8 mouse cellular contexts compared by ENCODE assay signal in genomic region chr14:30455801-30456595, GRCm38 (mm10). TPM values are rescaled to one million over a fixed set of nuclear protein-coding genes. Genes with fewer than 3 reads are reported as not detected.
DNase-seq lines count a peak whose midpoint lies in the region; ATAC-seq lines count a peak whose summit lies in the region.

No protein-coding gene starts in this region.

- H3K27ac ChIP-seq in kidney, embryonic 16.5 days (ENCODE audit: low read length) = no peak overlapping the region
- no peak overlapping the region for H3K27ac ChIP-seq in intestine, embryonic 14.5 days (ENCODE audit: low read depth)
- H3K27ac ChIP-seq in neural tube, embryonic 15.5 days (replicated peaks) = no peak overlapping the region

- H3K27me3 ChIP-seq in kidney, embryonic 16.5 days (ENCODE audit: insufficient read depth, low read length) = no peaks in the 10 kb centered on the region
- 0 out of 2 replicates have a peak, but pooled peaks cover 4% of the 10 kb centered on the region for H3K27me3 ChIP-seq in intestine, embryonic 14.5 days (replicated peaks; ENCODE audit: control insufficient read depth, insufficient read depth, low read length)
- H3K27me3 ChIP-seq in neural tube, embryonic 15.5 days (replicated peaks) = no peaks in the 10 kb centered on the region

- DNase-seq in adrenal gland, postnatal 10 days = peak; percentile 17
- no peak for DNase-seq in adrenal gland, adult 8-10 months
- no peak for DNase-seq in kidney, postnatal 4 days
- DNase-seq in intestine, embryonic 14.5 days (ENCODE audit: low spot score) = no peak
- DNase-seq in right cerebral cortex, postnatal 36 days (ENCODE audit: low spot score in 2 of 2) = no peak

- H3K4me1 ChIP-seq in kidney, embryonic 16.5 days (ENCODE audit: insufficient read depth, low read length) = 0 out of 2 replicates have a peak, but pooled peaks cover 11% of the 10 kb centered on the region
- H3K4me1 ChIP-seq in intestine, embryonic 14.5 days (replicated peaks; ENCODE audit: control insufficient read depth, insufficient read depth, low read length) = peaks cover 8% of the 10 kb centered on the region
- H3K4me1 ChIP-seq in neural tube, embryonic 15.5 days = peaks cover 14% of the 10 kb centered on the region

- no peaks in the 10 kb centered on the region for H3K9me3 ChIP-seq in kidney, embryonic 16.5 days (ENCODE audit: low read length)
- no peaks in the 10 kb centered on the region for H3K9me3 ChIP-seq in intestine, embryonic 14.5 days (ENCODE audit: control insufficient read depth, low read length)
- no peaks in the 10 kb centered on the region for H3K9me3 ChIP-seq in neural tube, embryonic 15.5 days (replicated peaks)

- no peak for ATAC-seq in kidney, embryonic 16.5 days (ENCODE audit: low FRiP score, low TSS enrichment)
- ATAC-seq in intestine, embryonic 14.5 days (replicated peaks; ENCODE audit: low FRiP score, low TSS enrichment, low read depth) = no peak
- no peak for ATAC-seq in neural tube, embryonic 15.5 days (ENCODE audit: low FRiP score)
- ATAC-seq in monocyte, adult 5-6 weeks (replicated peaks; ENCODE audit: insufficient number of reproducible peaks, low FRiP score, low TSS enrichment, poor library complexity, severe bottlenecking) = no peak

- 22% methylated on average over 12 of the region's 13 CpGs for WGBS in kidney, embryonic 16.5 days
- WGBS in intestine, embryonic 14.5 days = 15% methylated on average over 13 of the region's 13 CpGs
- 21% methylated on average over 13 of the region's 13 CpGs for WGBS in neural tube, embryonic 15.5 days

- no peak overlapping the region for H3K4me3 ChIP-seq in kidney, embryonic 16.5 days (ENCODE audit: low read length)
- no peak overlapping the region for H3K4me3 ChIP-seq in intestine, embryonic 14.5 days (ENCODE audit: low read depth, low read length)
- H3K4me3 ChIP-seq in neural tube, embryonic 15.5 days (replicated peaks) = no peak overlapping the region

- no peaks in the 10 kb centered on the region for H3K36me3 ChIP-seq in kidney, embryonic 16.5 days (ENCODE audit: insufficient read depth, low read length)
- H3K36me3 ChIP-seq in intestine, embryonic 14.5 days (ENCODE audit: control insufficient read depth, insufficient read depth, low read length) = no peaks in the 10 kb centered on the region
- H3K36me3 ChIP-seq in neural tube, embryonic 15.5 days = no peaks in the 10 kb centered on the region

- 0 out of 2 replicates have a peak overlapping the region, but pooled peaks have one; percentile 26 for H3K9ac ChIP-seq in kidney, embryonic 16.5 days (replicated peaks; ENCODE audit: low read length)
- no peak overlapping the region for H3K9ac ChIP-seq in intestine, embryonic 14.5 days (ENCODE audit: low read length)
- H3K9ac ChIP-seq in neural tube, embryonic 15.5 days (replicated peaks) = no peak overlapping the region

- H3K4me2 ChIP-seq in kidney, embryonic 16.5 days (replicated peaks; ENCODE audit: low read depth, low read length) = peak overlapping the region; percentile 34
- H3K4me2 ChIP-seq in intestine, embryonic 14.5 days (ENCODE audit: low read length) = peak overlapping the region; percentile 20
- peak overlapping the region; percentile 40 for H3K4me2 ChIP-seq in neural tube, embryonic 15.5 days

RNA-seq across cellular contexts. Expression of gene Dcp1a, which starts 23.3 kb away (rescaled TPM):
- 10 to 100 TPM; 20.8 to 24.6 TPM for total RNA-seq in adrenal gland, postnatal 10 days (2021)
- 10 to 100 TPM; 24.0 to 37.6 (median 28.3) TPM for total RNA-seq in adrenal gland, adult 8-10 months (2022)
- polyA plus RNA-seq in kidney, embryonic 16.5 days (2015; fragmentation: Nextera tagmentation; extraction: Ambion mirVana) = 28.3 and 32.1 TPM in 2 replicates
- polyA plus RNA-seq in intestine, embryonic 14.5 days (2014; fragmentation: Nextera tagmentation; extraction: Ambion mirVana) = 25.9 and 29.5 TPM in 2 replicates
- 16.2 and 16.8 TPM in 2 replicates for polyA plus RNA-seq in neural tube, embryonic 15.5 days (2015; fragmentation: Nextera tagmentation; extraction: Ambion mirVana)
- total RNA-seq in monocyte, adult 5-6 weeks (2017) = 17.9 to 41.2 TPM (median 31.6 TPM) in 3 replicates

RNA-seq across cellular contexts. Expression of gene Cacna1d, which starts 35.3 kb away (rescaled TPM):
- total RNA-seq in adrenal gland, postnatal 10 days (2021) = 10 to 100 TPM; 11.5 to 17.3 TPM
- total RNA-seq in adrenal gland, adult 8-10 months (2022) = 10 to 100 TPM; 11.9 to 40.7 (median 22.2) TPM
- polyA plus RNA-seq in kidney, embryonic 16.5 days (2015; fragmentation: Nextera tagmentation; extraction: Ambion mirVana) = 3.0 and 3.3 TPM in 2 replicates
- polyA plus RNA-seq in intestine, embryonic 14.5 days (2014; fragmentation: Nextera tagmentation; extraction: Ambion mirVana) = 6.8 and 7.2 TPM in 2 replicates
- 9.4 and 11.5 TPM in 2 replicates for polyA plus RNA-seq in neural tube, embryonic 15.5 days (2015; fragmentation: Nextera tagmentation; extraction: Ambion mirVana)
- total RNA-seq in monocyte, adult 5-6 weeks (2017) = 3.2 to 5.0 TPM (median 3.7 TPM) in 3 replicates
